Mouse (Mus musculus) kidney, postnatal 4 days (tissue): Measurements from ENCODE around the gene Rasl10b.

Source experiments
- DNase-seq, 2 experiments: peaks; one replicate each; pipeline ENCODE4 v3.0.0; 2021; ENCODE audit warnings: mixed read lengths in 2 of 2

Rasl10b gene

DNA sequence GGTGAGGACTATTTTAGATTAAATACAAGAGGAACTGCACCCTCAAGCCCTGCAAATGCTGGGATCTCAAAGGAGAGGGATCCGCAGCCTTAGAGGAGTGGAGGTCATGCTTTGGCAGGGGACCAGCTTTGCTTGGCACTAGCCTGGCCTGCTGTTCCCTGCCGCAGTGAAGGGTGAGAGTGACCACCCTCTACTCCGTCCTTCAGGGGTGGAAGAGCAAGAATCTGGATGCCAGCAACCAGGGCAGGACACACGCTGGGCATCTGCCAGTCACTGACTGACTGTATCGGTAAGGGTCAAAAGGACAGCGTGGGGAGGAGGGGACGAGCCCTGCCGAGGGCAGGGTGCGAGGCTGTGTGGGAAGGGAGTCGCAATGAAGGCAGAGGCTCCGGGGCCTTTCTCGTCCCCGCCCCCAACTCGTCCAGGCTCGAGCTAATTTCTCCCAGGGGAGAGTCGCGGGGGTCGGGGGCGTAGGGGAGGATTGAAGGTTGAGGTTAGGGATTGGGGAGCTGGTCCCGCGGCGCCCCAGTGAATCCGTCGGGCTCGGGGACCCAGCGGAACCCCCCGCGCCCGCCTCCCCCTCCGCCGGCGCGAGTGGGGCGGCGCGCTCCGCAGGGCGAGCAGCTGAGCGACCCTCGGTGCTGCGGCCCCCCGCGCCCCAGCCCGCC lies at the start of gene Rasl10b:
Gene Rasl10b, plus strand, starts transcription at position 51 of the 668 bp plus-strand sequence.
- DNase-seq, result peak; percentile 28 to 57

DNA sequence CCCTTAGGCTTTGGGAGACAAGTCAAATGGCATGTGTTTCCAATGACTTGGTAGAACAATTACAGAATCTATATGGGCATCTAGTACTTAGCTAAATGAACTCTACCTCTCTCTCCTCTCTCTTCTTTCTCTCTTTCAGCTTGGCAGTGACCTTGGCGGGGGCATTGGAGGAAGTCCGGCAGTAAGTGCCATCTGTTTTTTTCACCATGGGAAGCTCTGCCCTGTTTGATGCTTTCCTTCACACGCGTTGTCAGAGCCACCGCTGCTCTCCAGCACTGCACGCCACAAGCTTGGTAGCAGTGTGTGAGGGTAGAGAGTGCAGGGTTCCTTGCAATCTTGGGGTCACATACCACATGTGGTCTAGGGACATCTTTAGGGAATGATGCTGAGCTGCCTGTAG lies 44.3 kb upstream of the Rasl10b start:
- no peak for DNase-seq

GRCm38 (mm10) chr11:83371267-83371666 lies 37.7 kb upstream of the Rasl10b start:
- DNase-seq, result no peak

GRCm38 (mm10) chr11:83379745-83380341 lies 29.1 kb upstream of the Rasl10b start:
- no peak for DNase-seq

DNA sequence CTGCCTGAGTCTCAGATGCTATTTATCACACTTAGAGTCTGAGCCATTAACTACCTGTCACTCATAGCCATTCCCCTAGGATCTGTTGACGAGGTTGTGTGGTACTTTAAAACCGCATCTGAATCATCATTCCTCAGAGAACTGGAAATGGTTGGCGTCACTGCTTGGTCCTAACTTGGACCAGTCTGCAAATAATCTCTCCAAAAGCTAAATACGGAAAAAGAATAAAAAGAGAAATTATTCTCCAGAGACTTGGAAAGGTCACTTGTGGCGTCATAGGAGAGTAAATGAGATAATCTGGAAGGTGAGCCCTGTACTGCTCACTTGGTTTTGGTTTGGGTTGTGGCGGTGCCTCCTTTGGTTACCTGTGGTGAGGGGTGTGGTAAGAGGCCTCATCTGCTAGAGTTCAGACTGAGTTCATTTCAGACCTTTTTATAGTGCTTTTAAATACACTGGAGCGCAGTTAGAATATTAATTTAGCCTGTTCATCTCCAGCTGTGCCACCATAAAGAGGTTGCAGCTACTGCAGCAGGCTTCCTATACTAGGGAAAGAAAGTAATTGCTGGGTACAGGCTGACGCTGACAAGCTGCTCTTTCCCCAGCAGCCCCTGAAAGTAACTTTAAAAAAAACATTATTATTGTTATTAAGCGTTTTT lies 25.9 kb upstream of the Rasl10b start:
- no peak for DNase-seq

DNA sequence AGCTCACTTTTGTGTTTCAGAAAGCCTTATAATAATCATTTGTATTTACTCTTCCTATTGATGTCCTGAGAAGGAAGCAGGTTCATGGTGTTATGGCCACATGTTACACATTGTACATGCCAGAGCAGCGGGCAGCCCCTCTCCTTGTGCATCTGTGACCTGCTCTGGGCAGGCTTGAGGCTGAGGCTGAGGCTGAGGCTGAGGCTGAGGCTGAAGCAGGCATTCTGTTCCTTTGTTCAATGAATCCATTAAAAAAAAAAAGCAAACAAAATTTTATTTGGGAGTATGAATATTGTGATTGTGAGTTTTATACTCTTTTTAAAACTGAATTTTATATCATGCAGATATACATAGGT lies 25.4 kb upstream of the Rasl10b start:
- DNase-seq, result no peak

DNA sequence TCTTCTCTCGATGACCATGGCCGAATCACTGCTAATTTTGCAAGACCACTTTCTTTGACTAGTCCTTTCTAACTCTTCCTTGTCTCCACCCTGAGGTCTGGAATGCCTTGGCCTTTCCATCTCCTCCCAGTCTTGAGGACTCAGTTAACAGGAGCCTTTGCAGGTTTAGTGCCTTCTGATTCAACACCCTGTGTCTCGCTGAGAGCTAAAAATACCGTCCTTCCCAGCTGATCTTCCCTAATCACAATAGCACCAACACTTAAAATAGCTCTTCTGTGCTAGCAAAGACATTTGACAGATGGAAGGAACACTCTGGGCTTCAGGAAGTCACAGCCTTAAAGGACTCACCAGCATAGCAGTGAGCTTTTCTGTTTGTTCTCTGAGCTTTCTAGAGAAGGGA lies 15.9 kb upstream of the Rasl10b start:
- DNase-seq, result no peak

DNA sequence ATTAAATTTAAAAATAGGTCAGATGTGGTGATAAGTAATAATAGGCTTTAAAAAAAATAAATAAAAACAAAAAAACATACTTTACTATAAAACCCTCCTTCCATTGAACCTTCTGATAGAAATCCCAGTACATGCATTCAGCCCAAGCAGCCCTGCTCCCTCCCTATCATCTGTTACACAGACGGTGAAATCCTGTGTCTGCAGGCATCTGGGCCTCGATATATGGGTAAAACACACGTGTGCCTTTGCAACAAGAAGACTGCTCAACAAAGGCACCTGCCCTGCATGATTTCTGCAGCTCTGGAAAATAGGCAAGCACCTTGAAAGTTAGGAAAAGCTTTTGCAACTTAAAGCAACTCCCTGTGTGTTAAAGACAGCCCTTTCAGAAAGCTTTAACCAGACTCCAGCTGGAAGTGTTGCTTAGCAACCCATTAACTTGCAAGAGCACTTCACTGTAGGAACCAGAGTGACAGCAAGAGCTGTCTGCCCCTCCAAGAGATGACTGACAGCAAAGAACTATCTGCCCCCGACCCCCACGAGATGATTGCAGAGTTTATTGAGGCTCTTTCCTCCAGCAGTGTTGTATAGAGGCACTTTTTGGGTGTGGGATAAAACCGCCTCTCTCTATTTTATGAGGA lies 14.0 kb upstream of the Rasl10b start:
- no peak for DNase-seq

DNA sequence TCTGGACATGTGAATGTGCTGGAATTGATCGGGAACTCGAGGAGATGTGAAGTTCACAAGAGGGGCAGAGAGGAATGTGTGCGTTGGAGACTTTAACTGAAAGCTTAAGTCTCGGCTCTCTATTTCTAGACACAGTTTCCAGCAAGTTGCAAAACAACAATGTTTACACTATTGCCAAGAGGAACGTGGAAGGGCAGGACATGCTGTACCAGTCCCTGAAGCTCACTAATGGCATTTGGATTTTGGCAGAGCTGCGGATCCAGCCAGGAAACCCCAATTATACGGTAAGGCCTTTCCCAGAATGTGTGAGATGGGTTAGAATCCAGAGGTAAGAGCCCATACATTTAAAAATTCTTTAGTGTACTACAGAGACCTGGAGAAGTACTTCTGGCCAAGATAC lies 11.3 kb upstream of the Rasl10b start:
- no peak for DNase-seq

GRCm38 (mm10) chr11:83398724-83399123 lies 10.2 kb upstream of the Rasl10b start:
- DNase-seq, result no peak

DNA sequence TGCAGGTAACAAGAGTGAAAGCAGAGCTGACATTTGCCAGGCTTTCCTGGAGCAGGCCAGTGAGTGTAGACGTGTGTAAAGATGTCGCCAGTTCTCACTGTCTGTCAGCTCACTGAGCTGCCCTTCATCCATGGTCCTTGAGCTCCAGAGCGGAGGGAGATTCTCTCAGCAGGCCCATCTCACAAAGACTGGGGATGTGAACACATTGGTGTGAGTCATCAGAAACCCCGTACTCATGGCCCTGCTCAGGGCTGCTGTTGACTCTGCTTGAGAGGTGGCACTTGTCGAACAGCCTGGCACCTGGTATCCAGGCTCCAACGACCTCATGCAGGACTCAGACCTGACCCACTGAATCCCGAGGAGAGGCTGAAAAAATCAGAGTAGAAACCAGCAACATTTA lies 5.2 kb upstream of the Rasl10b start:
- no peak for DNase-seq

DNA sequence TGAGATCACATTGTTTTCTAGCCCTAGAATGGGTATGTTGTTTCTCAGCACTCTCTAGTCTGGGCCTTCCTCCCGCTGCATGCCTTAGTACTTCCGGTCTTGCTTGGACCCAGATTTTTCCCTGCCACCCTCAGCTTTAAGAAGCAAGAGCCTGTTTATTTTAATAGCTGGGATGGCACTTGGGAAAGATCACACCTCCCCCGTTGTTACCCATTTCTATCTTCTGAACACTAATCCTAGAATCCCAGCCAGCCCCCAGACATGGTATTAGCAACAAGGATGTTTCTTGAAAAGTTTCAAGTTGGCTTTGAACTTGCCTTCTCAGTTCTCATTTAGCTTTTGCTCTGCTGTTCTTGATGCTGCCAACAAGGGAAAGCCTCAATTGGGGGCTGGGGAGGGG lies 2.5 kb upstream of the Rasl10b start:
- no peak for DNase-seq

DNA sequence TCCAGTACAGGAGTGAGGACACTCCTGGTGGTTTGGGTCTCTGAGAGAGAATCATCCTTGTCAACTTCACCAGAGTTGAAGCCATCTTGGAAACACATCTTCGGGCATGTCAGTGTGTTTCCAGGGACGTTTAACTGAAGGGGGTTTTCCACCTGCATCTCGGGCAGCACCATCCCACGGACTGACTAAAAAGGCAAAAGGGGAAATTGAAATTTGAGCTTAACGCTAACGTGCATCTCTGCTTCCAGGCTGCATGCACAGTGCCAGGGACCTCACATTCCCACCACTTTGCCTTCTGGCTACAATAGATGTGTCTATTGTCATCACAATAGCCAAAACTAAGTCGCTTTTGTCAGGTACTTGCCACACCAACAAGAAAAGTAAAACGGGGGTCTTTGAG lies 695 bp upstream of the Rasl10b start:
- DNase-seq, result no peak

- DNase-seq, result peak; percentile 8 to 12
Measured at GRCm38 (mm10) chr11:83409792-83410291, 905 bp downstream of the Rasl10b start.

GRCm38 (mm10) chr11:83410510-83410909 lies 1.6 kb downstream of the Rasl10b start:
- DNase-seq, result no peak

GRCm38 (mm10) chr11:83417080-83417479 lies 8.1 kb downstream of the Rasl10b start:
- peak; percentile 87 to 89 for DNase-seq

DNA sequence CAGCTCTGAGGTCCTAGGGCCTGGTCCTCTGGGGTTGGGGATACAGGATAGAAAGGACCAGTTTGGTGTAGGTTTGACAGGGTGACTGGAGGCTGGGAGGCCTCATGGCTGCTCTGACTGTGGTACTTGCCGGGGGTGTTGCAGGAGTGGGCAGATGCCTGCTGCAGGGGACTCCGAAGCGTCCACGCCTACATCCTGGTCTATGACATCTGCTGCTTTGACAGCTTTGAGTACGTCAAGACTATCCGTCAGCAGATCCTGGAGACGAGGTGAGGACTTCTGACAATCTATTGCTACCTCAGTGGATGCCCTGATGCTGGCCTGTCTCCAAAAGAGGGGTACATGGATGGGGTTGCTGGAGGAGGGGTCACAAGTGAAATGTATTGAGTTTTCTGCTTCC lies 8.8 kb downstream of the Rasl10b start:
- DNase-seq, result no peak

- DNase-seq, result peak; percentile 29 to 43
Measured at GRCm38 (mm10) chr11:83418566-83418965, 9.6 kb downstream of the Rasl10b start.

DNA sequence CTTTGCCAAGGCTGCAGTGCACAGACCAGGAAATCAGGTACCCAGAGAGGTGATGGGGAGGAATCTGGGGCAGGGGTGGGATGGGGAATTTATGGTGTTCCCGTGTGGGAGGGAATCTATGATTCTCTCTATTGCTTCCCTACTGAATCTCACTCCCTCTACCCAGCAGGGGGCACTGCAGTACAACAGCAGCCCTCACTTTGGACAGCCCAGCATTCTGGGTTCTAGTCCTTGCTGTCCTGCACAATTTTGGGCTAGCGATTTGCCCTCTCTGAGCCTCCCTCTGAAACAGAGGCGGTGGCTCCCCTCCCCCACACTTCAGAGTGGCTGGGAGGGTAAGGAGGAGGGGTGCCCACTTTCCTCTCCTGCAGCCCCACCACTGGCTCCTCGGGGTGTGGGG lies 11.4 kb downstream of the Rasl10b start:
- DNase-seq, result peak in 1 of 2 experiments; percentile 7

- DNase-seq, result peak; percentile 90
Measured at GRCm38 (mm10) chr11:83421305-83421704, 12.4 kb downstream of the Rasl10b start.

GRCm38 (mm10) chr11:83424681-83425080 lies 15.7 kb downstream of the Rasl10b start:
- DNase-seq, result peak; percentile 81

GRCm38 (mm10) chr11:83426964-83427363 lies 18.0 kb downstream of the Rasl10b start:
- peak in 1 of 2 experiments; percentile 30 for DNase-seq

DNA sequence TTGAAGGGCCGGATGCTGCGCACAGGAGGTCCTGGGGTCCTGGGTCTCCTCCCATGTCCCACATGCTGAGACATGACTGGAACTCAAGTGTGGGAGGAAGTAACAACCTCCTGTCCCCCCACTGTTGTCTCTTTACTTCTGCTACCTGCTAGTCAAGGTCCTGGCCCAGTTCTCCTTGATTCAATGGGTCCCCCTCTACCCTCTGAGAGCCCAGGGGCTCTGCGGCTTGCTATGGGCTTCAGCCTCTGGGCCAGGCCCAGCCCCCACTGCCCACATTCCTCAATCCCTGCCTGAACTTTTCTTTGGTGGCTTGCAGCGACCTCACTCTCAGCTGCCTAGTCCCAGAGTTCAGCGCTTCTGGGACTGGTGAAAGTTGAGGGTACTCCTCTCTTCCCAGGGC lies 20.4 kb downstream of the Rasl10b start, which contains the start of gene Gas2l2:
Gene Gas2l2, minus strand, starts transcription at position 101 of the 400 bp plus-strand sequence.
- DNase-seq, result no peak

GRCm38 (mm10) chr11:83432533-83432932 lies 23.6 kb downstream of the Rasl10b start:
- no peak for DNase-seq
